Mouse (Mus musculus): ENCODE data around the gene Morn4. TPM values are rescaled to one million over a fixed set of nuclear protein-coding genes. Genes with fewer than 3 reads are reported as not detected.

The Morn4 gene
- polyA plus RNA-seq, 1 experiment from 2014 or later, result 81.4 TPM

- peaks cover 3% of the 10 kb centered on the region; the same call in 1 of the 2 replicates for H3K4me1 ChIP-seq
- WGBS, result 80% methylated on average over 5 of the region's 5 CpGs
- no peak overlapping the region for H3K27ac ChIP-seq
- H3K4me3 ChIP-seq, result no peak overlapping the region
- H3K9ac ChIP-seq, result no peak overlapping the region
- no peaks in the 10 kb centered on the region for H3K27me3 ChIP-seq
- peaks cover 33% of the 10 kb centered on the region for H3K36me3 ChIP-seq
- H3K4me2 ChIP-seq (replicated peaks), result no peak overlapping the region
- H3K9me3 ChIP-seq (replicated peaks), result no peaks in the 10 kb centered on the region
- no peak for ATAC-seq (ENCODE audit: low FRiP score)
Measured at GRCm38 (mm10) chr19:42079950-42080349, 6.2 kb downstream of the Morn4 start.

GRCm38 (mm10) chr19:42079006-42079405 lies 7.2 kb downstream of the Morn4 start:
- Histone ChIP-seq H3K27ac (no peak overlapping the region), H3K4me2 (replicated peaks) (no peak overlapping the region), H3K27me3 (no peaks in the 10 kb centered on the region), H3K9ac (no peak overlapping the region), H3K36me3 (peaks cover 43% of the 10 kb centered on the region), H3K4me1 (peaks cover 3% of the 10 kb centered on the region; the same call in 1 of the 2 replicates), H3K9me3 (replicated peaks) (no peaks in the 10 kb centered on the region), H3K4me3 (no peak overlapping the region)
- no peak for ATAC-seq (ENCODE audit: low FRiP score)
- WGBS, result 96% methylated on average over 12 of the region's 12 CpGs

- Histone ChIP-seq H3K4me1 (peaks cover 3% of the 10 kb centered on the region; the same call in 1 of the 2 replicates), H3K4me3 (no peak overlapping the region), H3K27me3 (no peaks in the 10 kb centered on the region), H3K4me2 (replicated peaks) (no peak overlapping the region), H3K27ac (no peak overlapping the region), H3K9ac (no peak overlapping the region), H3K9me3 (replicated peaks) (no peaks in the 10 kb centered on the region), H3K36me3 (peaks cover 45% of the 10 kb centered on the region)
- no peak for ATAC-seq (ENCODE audit: low FRiP score)
- 93% methylated on average over 8 of the region's 8 CpGs for WGBS
Measured at GRCm38 (mm10) chr19:42078566-42078965, 7.6 kb downstream of the Morn4 start.

- Histone ChIP-seq H3K4me2 (replicated peaks) (no peak overlapping the region), H3K9me3 (replicated peaks) (no peaks in the 10 kb centered on the region), H3K4me1 (peaks cover 3% of the 10 kb centered on the region; the same call in 1 of the 2 replicates), H3K27ac (no peak overlapping the region), H3K4me3 (no peak overlapping the region), H3K9ac (no peak overlapping the region), H3K36me3 (peaks cover 45% of the 10 kb centered on the region), H3K27me3 (no peaks in the 10 kb centered on the region)
- WGBS, result 83% methylated on average over 16 of the region's 16 CpGs
- no peak for ATAC-seq (ENCODE audit: low FRiP score)
Measured at GRCm38 (mm10) chr19:42075992-42076391, 10.2 kb downstream of the Morn4 start.

- Histone ChIP-seq H3K36me3 (peaks cover 45% of the 10 kb centered on the region), H3K4me1 (no peaks in the 10 kb centered on the region), H3K9ac (no peak overlapping the region), H3K9me3 (replicated peaks) (no peaks in the 10 kb centered on the region), H3K4me2 (replicated peaks) (no peak overlapping the region), H3K27ac (no peak overlapping the region), H3K27me3 (no peaks in the 10 kb centered on the region), H3K4me3 (no peak overlapping the region)
- ATAC-seq (ENCODE audit: low FRiP score), result no peak
- 76% methylated on average over 2 of the region's 2 CpGs for WGBS
Measured at GRCm38 (mm10) chr19:42075051-42075450, 11.1 kb downstream of the Morn4 start.

- Histone ChIP-seq H3K4me2 (replicated peaks) (no peak overlapping the region), H3K27ac (no peak overlapping the region), H3K9ac (no peak overlapping the region), H3K9me3 (replicated peaks) (no peaks in the 10 kb centered on the region), H3K36me3 (peaks cover 36% of the 10 kb centered on the region), H3K4me1 (no peaks in the 10 kb centered on the region), H3K4me3 (no peak overlapping the region), H3K27me3 (no peaks in the 10 kb centered on the region)
- WGBS, result 82% methylated on average over 7 of the region's 7 CpGs
- no peak for ATAC-seq (ENCODE audit: low FRiP score)
Measured at GRCm38 (mm10) chr19:42072802-42073201, 13.4 kb downstream of the Morn4 start.

- H3K27ac ChIP-seq, result no peak overlapping the region
- no peaks in the 10 kb centered on the region for H3K4me1 ChIP-seq
- no peaks in the 10 kb centered on the region for H3K27me3 ChIP-seq
- ATAC-seq (ENCODE audit: low FRiP score), result no peak
- 83% methylated on average over 15 of the region's 15 CpGs for whole genome bisulfite sequencing
- H3K4me3 ChIP-seq, result no peak overlapping the region
- no peak overlapping the region for H3K4me2 ChIP-seq (replicated peaks)
- peaks cover 29% of the 10 kb centered on the region for H3K36me3 ChIP-seq
- H3K9ac ChIP-seq, result no peak overlapping the region
- H3K9me3 ChIP-seq (replicated peaks), result no peaks in the 10 kb centered on the region
Measured at GRCm38 (mm10) chr19:42071886-42072608, 14.1 kb downstream of the Morn4 start.

- Histone ChIP-seq H3K4me3 (no peak overlapping the region), H3K27me3 (no peaks in the 10 kb centered on the region), H3K9me3 (replicated peaks) (no peaks in the 10 kb centered on the region), H3K27ac (no peak overlapping the region), H3K4me2 (replicated peaks) (no peak overlapping the region), H3K36me3 (peaks cover 24% of the 10 kb centered on the region), H3K4me1 (no peaks in the 10 kb centered on the region), H3K9ac (no peak overlapping the region)
- no peak for ATAC-seq (ENCODE audit: low FRiP score)
- WGBS, result 75% methylated on average over 7 of the region's 7 CpGs
Measured at GRCm38 (mm10) chr19:42071221-42071620, 14.9 kb downstream of the Morn4 start.

- Histone ChIP-seq H3K9ac (no peak overlapping the region), H3K4me2 (replicated peaks) (no peak overlapping the region), H3K4me1 (no peaks in the 10 kb centered on the region), H3K27ac (no peak overlapping the region), H3K27me3 (no peaks in the 10 kb centered on the region), H3K4me3 (no peak overlapping the region), H3K36me3 (peaks cover 4% of the 10 kb centered on the region; the same call in 1 of the 2 replicates), H3K9me3 (replicated peaks) (no peaks in the 10 kb centered on the region)
- no peak for ATAC-seq (ENCODE audit: low FRiP score)
- 63% methylated on average over 6 of the region's 6 CpGs for WGBS
Measured at GRCm38 (mm10) chr19:42069241-42069525, 17.0 kb downstream of the Morn4 start.

GRCm38 (mm10) chr19:42068441-42069240 lies 17.5 kb downstream of the Morn4 start:
- H3K9ac ChIP-seq, result no peak overlapping the region
- no peaks in the 10 kb centered on the region for H3K9me3 ChIP-seq (replicated peaks)
- no peak overlapping the region for H3K4me2 ChIP-seq (replicated peaks)
- WGBS, result 81% methylated on average over 11 of the region's 11 CpGs
- no peak overlapping the region for H3K4me3 ChIP-seq
- no peaks in the 10 kb centered on the region for H3K4me1 ChIP-seq
- H3K27ac ChIP-seq, result no peak overlapping the region
- ATAC-seq (ENCODE audit: low FRiP score), result no peak
- H3K27me3 ChIP-seq, result no peaks in the 10 kb centered on the region
- no peaks in the 10 kb centered on the region; the same call in 1 of the 2 replicates for H3K36me3 ChIP-seq

GRCm38 (mm10) chr19:42061443-42061842 lies 24.7 kb downstream of the Morn4 start:
- Histone ChIP-seq H3K27ac (no peak overlapping the region), H3K4me2 (replicated peaks) (no peak overlapping the region), H3K4me3 (no peak overlapping the region), H3K9ac (no peak overlapping the region), H3K36me3 (no peaks in the 10 kb centered on the region), H3K4me1 (no peaks in the 10 kb centered on the region), H3K27me3 (no peaks in the 10 kb centered on the region), H3K9me3 (replicated peaks) (no peaks in the 10 kb centered on the region)
- 95% methylated on average over 7 of the region's 7 CpGs for WGBS
- ATAC-seq (ENCODE audit: low FRiP score), result no peak

- H3K27me3 ChIP-seq, result no peaks in the 10 kb centered on the region
- no peak for ATAC-seq (ENCODE audit: low FRiP score)
- H3K4me1 ChIP-seq, result no peaks in the 10 kb centered on the region
- WGBS, result 70% methylated on average over 7 of the region's 7 CpGs
- H3K36me3 ChIP-seq, result no peaks in the 10 kb centered on the region
- no peak overlapping the region for H3K9ac ChIP-seq
- no peaks in the 10 kb centered on the region for H3K9me3 ChIP-seq (replicated peaks)
- H3K27ac ChIP-seq, result no peak overlapping the region
- no peak overlapping the region for H3K4me2 ChIP-seq (replicated peaks)
- H3K4me3 ChIP-seq, result no peak overlapping the region
Measured at GRCm38 (mm10) chr19:42058426-42058825, 27.7 kb downstream of the Morn4 start.

Measured in hindbrain, embryonic 12.5 days (tissue).